Mouse (Mus musculus) heart, embryonic 13.5 days (tissue): ENCODE measurements around the gene Agps. TPM values are rescaled to one million over a fixed set of nuclear protein-coding genes. Genes with fewer than 3 reads are reported as not detected.
"Not testable (repeated sequence)": the region's sequence is repeated elsewhere in the genome, so short reads cannot be mapped to it uniquely, and the experiment has no call there.

Source experiments
- ATAC-seq: fragments of 200-750 bp; cut with Nextera tagmentation; 2 replicates; pipeline ENCODE4 v1.8.0; 2017; ENCODE audit warnings: moderate TSS enrichment; ENCODE audit not compliant: insufficient number of reproducible peaks, low FRiP score, low TSS enrichment; ENCODE audit errors: extremely low read depth
- H3K27ac ChIP-seq: fragments of 300-500 bp; sonication (generic); replicated peaks from 2 replicates; pipeline ENCODE4 v1.5.1; 2015; ENCODE audit warnings: moderate library complexity, mild to moderate bottlenecking, inconsistent platforms
- H3K27me3 ChIP-seq: fragments of 300-500 bp; sonication (generic); replicated peaks from 2 replicates; pipeline ENCODE4 v1.6.1; 2015; ENCODE audit warnings: mild to moderate bottlenecking, inconsistent platforms
- H3K36me3 ChIP-seq: fragments of 300-500 bp; sonication (generic); 2 replicates; pipeline ENCODE4 v1.6.1; 2015; ENCODE audit warnings: mild to moderate bottlenecking, inconsistent platforms
- H3K4me1 ChIP-seq: fragments of 300-500 bp; sonication (generic); 2 replicates; pipeline ENCODE4 v1.6.1; 2015; ENCODE audit warnings: inconsistent platforms
- H3K4me2 ChIP-seq: fragments of 300-500 bp; sonication (generic); 2 replicates; pipeline ENCODE4 v1.6.1; 2015; ENCODE audit warnings: inconsistent platforms, mild to moderate bottlenecking, moderate library complexity
- H3K4me3 ChIP-seq: fragments of 300-500 bp; sonication (generic); 2 replicates; pipeline ENCODE4 v1.5.1; 2015; ENCODE audit warnings: moderate library complexity, mild to moderate bottlenecking, inconsistent platforms
- H3K9ac ChIP-seq: fragments of 300-500 bp; sonication (generic); 2 replicates; pipeline ENCODE4 v1.6.1; 2015; ENCODE audit warnings: inconsistent platforms, mild to moderate bottlenecking, moderate library complexity
- H3K9me3 ChIP-seq: fragments of 300-500 bp; sonication (generic); 2 replicates; pipeline ENCODE4 v1.6.1; 2016; ENCODE audit warnings: inconsistent platforms
- WGBS: fragments of 180-500 bp; shearing (Covaris S2); methylation state at CpG from one replicate; pipeline ENCODE4 v1.1.7; 2015; ENCODE audit warnings: mixed read lengths; 5-methylcytosine and 5-hydroxymethylcytosine counted together
- polyA plus RNA-seq: library from polyadenylated mRNA; unstranded; fragments of >200 nt; fragmentation: Nextera tagmentation; extraction: Ambion mirVana; gene quantifications from 2 replicates; pipeline ENCODE4 v1.2.1, GENCODE M21; 2015

Gene Agps
- polyA plus RNA-seq, 1 experiment from 2014 or later, result 22.1 TPM

DNA sequence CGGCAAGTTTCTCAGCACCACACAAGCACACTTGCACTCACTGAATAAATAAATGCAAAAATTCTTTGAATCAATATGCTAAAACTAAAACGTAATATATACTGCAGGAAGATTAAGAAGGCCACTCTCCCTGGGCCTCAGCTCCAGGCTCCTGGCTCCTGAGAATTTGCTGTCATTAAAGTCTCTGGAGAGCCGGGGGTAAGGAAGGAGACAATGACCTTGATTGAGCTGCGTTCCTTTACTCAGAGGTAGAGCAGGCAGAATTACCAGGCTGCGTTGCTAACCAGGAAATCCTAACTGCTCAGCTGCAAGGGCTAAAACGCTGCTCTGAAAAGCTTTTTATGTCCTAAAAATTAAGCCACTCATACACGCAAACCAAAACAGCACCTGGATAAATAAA, 101.6 kb downstream of the Agps start:
- Histone ChIP-seq H3K36me3 (peaks cover 21% of the 10 kb centered on the region; the same call in 1 of the 2 replicates), H3K27ac (peak overlapping the region; percentile 55), H3K9ac (no peak overlapping the region), H3K4me1 (peaks cover 30% of the 10 kb centered on the region), H3K27me3 (no peaks in the 10 kb centered on the region), H3K4me2 (no peak overlapping the region), H3K4me3 (no peak overlapping the region), H3K9me3 (no peaks in the 10 kb centered on the region)
- ATAC-seq, result no peak
- 30% methylated on average over 7 of the region's 7 CpGs for WGBS

DNA sequence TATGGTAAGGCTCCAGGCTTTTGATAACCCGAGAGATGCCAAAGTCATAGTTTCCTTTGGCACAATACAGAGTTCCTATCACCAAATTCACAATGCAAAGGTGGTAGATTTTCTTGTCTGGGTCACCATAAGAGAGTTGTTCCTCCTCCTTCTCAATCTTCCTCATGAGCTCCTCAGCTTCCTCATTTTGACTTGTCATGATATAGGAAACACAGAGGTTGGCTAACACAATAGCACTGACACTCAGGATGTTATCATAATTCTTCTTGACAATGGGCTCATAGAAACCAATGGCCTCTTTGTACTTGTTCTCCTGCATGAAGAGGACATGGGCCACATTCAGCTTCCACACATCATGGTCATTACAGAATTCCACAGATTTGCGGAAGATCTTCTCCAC, 104.7 kb downstream of the Agps start:
- not testable (repeated sequence) for H3K4me3 ChIP-seq, H3K4me2 ChIP-seq, H3K36me3 ChIP-seq, ATAC-seq, H3K27ac ChIP-seq, H3K9me3 ChIP-seq, H3K27me3 ChIP-seq, H3K9ac ChIP-seq
- H3K4me1 ChIP-seq, result peaks cover 32% of the 10 kb centered on the region
- WGBS, result 83% methylated on average over 2 of the region's 2 CpGs

DNA sequence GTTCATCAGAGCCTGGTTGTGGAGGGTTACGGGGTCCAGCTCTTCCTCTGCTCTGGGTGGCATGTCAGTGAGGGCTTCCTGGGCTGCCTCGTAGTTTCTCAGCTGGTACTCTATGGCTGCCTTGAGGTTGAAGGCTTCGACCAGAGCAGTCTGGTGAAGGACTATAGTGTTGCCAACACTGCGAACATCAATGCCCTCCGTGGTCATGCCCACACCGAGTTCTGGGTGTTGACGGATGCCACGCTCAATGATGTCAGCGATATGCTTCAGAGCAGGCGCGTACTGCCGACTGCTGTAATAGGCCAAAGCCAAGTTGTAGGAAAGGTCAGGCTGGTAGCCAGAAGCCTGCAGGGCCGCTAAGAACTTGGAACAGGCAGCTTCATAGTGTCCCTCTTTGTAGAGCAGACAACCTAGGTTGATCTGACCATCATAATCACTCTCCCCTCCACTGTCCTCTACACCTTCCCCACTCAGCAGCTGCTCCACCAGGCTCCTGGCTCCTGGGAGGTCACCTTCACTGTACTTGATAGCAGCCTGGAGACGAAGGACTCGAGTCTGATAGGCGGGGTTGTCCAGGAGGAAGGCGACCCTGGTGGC, 105.6 kb downstream of the Agps start:
- H3K27me3 ChIP-seq, H3K36me3 ChIP-seq, ATAC-seq, H3K27ac ChIP-seq, H3K9me3 ChIP-seq: not testable (repeated sequence)
- peak overlapping the region; percentile 59 for H3K4me3 ChIP-seq
- H3K4me2 ChIP-seq, result peak overlapping the region; percentile 78
- peaks cover 32% of the 10 kb centered on the region for H3K4me1 ChIP-seq
- WGBS, result 69% methylated on average over 17 of the region's 17 CpGs
- peak overlapping the region; percentile 78 for H3K9ac ChIP-seq

DNA sequence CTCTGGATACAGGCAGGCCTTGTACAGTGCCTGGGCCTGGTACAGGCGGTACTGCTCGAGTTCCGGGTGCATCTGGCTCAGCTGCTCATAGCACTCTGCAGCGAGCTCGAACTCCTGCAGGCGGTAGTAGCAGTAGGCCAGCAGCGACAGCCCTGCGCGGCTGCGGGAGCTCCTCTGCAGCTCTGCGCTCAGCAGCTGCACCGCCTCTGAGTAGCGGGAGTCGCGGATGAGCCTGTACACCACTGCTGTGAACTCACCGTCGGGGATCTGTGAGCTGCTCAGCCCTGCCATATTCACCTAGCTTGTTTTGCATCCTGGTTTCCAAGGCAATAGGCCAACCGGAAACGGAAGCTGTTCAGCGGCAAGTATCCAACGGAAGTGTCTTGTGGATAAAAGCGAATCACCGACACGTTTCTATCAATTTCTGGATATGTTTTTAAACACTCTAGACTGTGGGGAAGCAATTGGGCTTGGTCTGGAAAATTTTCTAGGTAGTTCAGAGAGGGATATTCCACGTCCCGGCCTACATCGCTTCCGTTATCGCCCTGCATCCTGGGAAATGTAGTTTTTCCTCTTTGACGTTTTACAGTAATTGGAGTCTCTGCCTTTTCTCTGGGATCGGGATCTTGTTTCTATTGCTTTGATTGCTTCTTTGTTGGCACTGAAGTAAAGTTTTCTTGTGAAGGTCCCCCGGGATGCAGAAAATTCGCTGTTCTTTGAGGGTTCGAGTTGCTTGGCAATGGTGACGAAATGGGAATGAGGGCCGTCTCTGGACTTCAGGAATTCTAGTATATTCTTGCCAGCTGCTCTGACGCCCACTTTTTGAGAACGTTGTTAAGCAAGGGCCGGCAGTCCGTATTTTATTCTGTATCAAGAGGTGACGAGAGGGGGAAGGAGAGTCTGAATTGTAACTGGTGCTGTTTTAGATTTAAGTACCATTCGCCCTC, 106.4 kb downstream of the Agps start, which contains the start of gene Ttc30b:
Gene Ttc30b, minus strand, starts transcription at position 469 of the 947 bp plus-strand sequence.
- no peaks in the 10 kb centered on the region for H3K27me3 ChIP-seq
- no peaks in the 10 kb centered on the region for H3K9me3 ChIP-seq
- H3K4me3 ChIP-seq, result peak within 1 kb of the TSS; percentile 59
- H3K9ac ChIP-seq, result peak within 1 kb of the TSS; percentile 78
- peaks cover 27% of the 10 kb centered on the region for H3K4me1 ChIP-seq
- ATAC-seq, result no peak; the same call in 1 of the 2 replicates
- peak within 1 kb of the TSS; percentile 71 for H3K27ac ChIP-seq
- WGBS, result 3% methylated on average over 38 of the region's 42 CpGs
- H3K4me2 ChIP-seq, result peak within 1 kb of the TSS; percentile 78
- H3K36me3 ChIP-seq, result no peaks in the 10 kb centered on the region

DNA sequence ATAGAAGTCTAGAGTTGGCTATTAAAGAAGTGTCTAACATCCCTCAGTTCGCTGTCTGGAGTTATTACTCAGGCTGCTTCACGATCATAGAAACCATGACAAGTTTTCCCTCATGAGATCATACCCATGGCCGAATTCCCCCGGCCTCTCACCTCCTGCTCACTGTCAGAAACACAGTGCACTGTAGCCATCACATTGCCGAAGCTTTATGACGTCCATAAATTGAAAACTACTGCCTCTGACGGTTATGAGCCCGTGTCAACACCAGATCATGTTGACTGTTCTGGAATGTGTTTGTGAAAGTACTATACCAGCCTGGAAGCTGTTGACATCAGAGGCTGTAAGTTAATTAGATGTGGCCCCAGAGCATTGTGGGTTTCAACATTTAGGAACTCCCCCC, 118.7 kb downstream of the Agps start:
- 71% methylated on average over 8 of the region's 8 CpGs for WGBS
- H3K4me3 ChIP-seq, result no peak overlapping the region
- H3K36me3 ChIP-seq, result no peaks in the 10 kb centered on the region
- H3K27me3 ChIP-seq, result no peaks in the 10 kb centered on the region
- H3K4me2 ChIP-seq, result no peak overlapping the region
- ATAC-seq, result no peak
- no peaks in the 10 kb centered on the region; the same call in 1 of the 2 replicates for H3K4me1 ChIP-seq
- no peak overlapping the region for H3K9ac ChIP-seq
- no peaks in the 10 kb centered on the region for H3K9me3 ChIP-seq
- H3K27ac ChIP-seq, result no peak overlapping the region

DNA sequence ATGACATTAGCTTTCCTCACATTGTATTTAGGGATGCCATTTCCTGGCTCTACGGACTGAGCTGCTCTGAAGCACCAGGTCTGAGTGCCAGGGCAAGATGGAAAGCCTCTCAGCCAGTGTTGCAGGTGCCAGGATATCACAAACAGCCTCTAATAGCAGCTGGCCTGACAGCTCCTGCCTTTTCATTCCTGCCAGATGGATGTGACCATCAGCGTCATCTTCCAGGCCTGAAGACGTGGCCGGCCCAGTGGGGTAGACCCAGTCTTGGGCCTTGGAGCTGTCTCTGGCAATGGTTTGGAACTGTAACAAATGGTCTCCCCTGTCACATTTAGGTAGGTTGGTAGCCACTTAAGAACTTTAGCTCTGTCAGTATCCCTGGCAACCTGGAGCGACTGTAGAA, 121.3 kb downstream of the Agps start:
- H3K4me2 ChIP-seq, result no peak overlapping the region
- H3K36me3 ChIP-seq, result no peaks in the 10 kb centered on the region
- peaks cover under 1% of the 10 kb centered on the region for H3K4me1 ChIP-seq
- no peak overlapping the region for H3K27ac ChIP-seq
- no peak overlapping the region for H3K4me3 ChIP-seq
- no peaks in the 10 kb centered on the region for H3K9me3 ChIP-seq
- no peak overlapping the region for H3K9ac ChIP-seq
- ATAC-seq, result no peak
- 86% methylated on average over 5 of the region's 5 CpGs for WGBS
- no peaks in the 10 kb centered on the region for H3K27me3 ChIP-seq

DNA sequence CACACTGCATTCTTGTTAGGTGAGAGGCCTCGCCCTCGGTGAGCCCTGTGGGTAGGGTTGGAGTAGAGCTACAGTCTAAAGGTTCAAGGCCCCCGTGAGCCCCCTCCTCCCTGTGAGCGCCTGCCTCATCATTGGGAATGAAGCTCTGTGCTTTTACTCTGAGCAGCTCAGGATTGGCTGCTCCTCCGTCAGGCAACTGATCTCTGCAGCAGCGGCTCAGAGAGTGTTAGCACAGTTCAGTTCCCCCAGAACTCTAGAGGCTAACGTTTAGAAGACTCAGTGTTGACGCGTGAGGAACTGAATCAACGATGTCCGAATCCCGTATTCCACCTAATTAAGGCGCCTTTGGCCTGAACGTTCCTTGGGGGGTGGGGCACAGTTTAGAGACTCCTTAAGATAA, 123.7 kb downstream of the Agps start:
- H3K27me3 ChIP-seq, result no peaks in the 10 kb centered on the region
- H3K36me3 ChIP-seq, result no peaks in the 10 kb centered on the region
- peaks cover 24% of the 10 kb centered on the region for H3K4me1 ChIP-seq
- no peak overlapping the region for H3K9ac ChIP-seq
- no peak overlapping the region for H3K4me3 ChIP-seq
- no peaks in the 10 kb centered on the region for H3K9me3 ChIP-seq
- WGBS, result 38% methylated on average over 14 of the region's 14 CpGs
- no peak overlapping the region for H3K27ac ChIP-seq
- no peak for ATAC-seq
- H3K4me2 ChIP-seq, result 0 out of 2 replicates have a peak overlapping the region, but pooled peaks have one; percentile 14

DNA sequence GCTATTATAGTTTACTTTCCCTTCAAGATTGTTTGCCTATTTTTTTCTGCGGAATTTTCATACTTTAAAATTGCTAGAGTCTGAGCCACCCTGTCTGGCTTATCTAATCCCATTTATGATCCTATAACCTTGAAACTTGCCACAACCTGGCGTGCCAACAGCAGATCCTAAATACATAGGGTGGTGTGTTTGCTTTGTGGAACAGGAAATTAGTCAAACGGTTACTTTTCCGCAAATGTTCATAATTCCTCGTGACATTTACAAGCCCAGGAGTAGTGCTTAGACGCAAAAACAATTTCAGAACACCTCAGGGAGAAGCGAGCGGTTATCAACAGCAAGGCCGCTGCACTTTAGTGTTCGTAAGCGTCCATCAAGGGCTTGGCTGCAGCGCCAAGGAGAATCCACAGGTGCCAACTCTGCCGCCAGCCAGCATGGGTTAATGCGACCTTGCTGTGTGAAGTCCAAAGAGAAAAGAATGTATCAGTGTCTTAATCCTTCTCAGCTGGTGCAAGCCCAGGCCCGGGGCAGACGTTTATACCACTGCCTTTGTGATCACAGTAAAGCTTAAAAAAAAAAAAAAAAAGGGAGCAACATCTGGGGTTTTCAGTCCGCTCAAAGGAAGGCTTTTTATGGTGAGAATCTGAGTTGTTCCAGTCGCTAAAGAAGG, 127.3 kb downstream of the Agps start:
- peak overlapping the region; percentile 18 for H3K4me3 ChIP-seq
- H3K27me3 ChIP-seq, result no peaks in the 10 kb centered on the region
- peak overlapping the region; percentile 61 for H3K4me2 ChIP-seq
- WGBS, result 21% methylated on average over 18 of the region's 18 CpGs
- peaks cover 44% of the 10 kb centered on the region for H3K4me1 ChIP-seq
- H3K9ac ChIP-seq, result peak overlapping the region; percentile 68
- H3K9me3 ChIP-seq, result no peaks in the 10 kb centered on the region
- no peak for ATAC-seq
- peak overlapping the region; percentile 73 for H3K27ac ChIP-seq
- H3K36me3 ChIP-seq, result no peaks in the 10 kb centered on the region

DNA sequence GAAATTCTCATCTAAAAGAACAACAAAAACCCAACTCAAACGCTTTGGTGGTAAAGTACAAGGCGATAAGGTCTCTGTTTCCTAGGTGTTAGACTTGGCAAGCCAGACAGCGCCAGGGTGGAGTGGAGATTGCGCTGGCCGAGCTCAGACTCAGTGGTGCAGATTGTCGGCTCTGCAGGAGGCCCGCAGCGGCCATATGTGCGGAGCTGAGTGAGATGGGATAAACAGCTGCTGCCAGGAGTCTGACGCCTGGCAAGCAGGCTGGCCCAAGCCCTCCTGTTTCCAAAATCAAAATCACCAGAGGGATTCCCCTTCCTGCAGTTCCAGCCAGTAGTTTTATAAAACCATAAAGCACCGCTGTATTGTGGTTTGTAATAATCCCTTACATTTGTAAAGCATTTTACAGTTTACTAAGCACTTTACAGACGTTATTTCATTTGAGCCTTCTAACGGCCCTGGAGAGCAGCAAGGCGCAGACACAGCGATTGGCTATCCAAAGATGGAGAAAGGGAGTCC, 127.9 kb downstream of the Agps start:
- Histone ChIP-seq H3K9me3 (no peaks in the 10 kb centered on the region), H3K27ac (peak overlapping the region; percentile 73), H3K9ac (peak overlapping the region; percentile 68), H3K4me3 (peak overlapping the region; percentile 18), H3K4me1 (peaks cover 50% of the 10 kb centered on the region), H3K27me3 (no peaks in the 10 kb centered on the region), H3K36me3 (no peaks in the 10 kb centered on the region), H3K4me2 (peak overlapping the region; percentile 61)
- 6% methylated on average over 15 of the region's 15 CpGs for WGBS
- ATAC-seq, result peak; percentile 49; the same call in 1 of the 2 replicates

DNA sequence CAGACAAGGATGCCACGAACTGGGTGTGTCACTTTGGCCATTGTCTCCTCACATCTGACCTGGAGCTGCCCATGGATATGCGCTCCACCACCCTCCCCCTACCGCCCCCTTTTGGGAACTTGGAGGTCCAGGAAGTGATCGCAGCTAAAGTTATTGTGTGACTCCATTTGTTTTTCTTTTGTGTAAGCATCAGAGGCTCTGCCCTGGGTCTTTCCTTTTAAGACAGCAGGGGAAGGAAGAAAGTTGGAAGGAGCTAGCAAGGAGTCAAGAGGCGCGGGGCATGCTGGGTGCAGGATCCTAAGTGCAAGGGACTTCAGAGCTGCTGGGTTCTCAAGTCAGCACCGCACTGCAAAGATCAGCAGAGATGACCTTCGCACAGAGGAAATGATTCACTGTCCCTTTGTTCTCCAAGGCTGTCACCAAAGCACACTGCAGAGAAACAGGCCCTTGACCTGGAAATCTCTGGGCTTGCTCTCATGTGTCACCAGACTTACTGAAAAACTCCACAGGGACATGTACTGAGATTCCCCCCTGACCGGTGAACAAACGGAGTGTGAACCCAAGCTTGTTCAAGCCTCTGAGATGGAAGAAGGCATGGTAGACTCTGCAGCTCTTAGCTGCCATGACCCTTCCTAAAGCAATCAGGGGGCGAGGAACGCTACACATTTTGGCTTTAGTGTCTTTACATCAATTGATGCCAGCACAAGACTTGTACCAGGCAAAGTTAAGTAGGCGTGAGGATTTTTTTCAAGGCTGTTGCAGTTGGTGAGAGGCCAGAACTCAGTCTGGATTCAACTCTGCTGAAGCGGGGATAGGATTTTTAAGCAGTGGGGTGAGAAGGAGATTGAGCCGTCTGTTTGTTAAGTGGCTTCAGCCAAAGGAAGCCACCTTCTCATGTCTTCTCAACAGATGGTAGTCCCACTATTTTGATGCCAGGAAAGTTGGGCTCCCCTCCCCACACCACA, 128.7 kb downstream of the Agps start:
- H3K9ac ChIP-seq, result peak overlapping the region; percentile 33; the same call in 1 of the 2 replicates
- peak overlapping the region; percentile 61 for H3K4me2 ChIP-seq
- no peaks in the 10 kb centered on the region for H3K9me3 ChIP-seq
- no peak; the same call in 1 of the 2 replicates for ATAC-seq
- H3K4me3 ChIP-seq, result no peak overlapping the region
- WGBS, result 38% methylated on average over 15 of the region's 15 CpGs
- H3K27ac ChIP-seq, result peak overlapping the region; percentile 73
- H3K27me3 ChIP-seq, result no peaks in the 10 kb centered on the region
- H3K4me1 ChIP-seq, result peaks cover 51% of the 10 kb centered on the region
- no peaks in the 10 kb centered on the region for H3K36me3 ChIP-seq
